Mouse (Mus musculus): Measurements from ENCODE around the gene Rgl3. TPM values are rescaled to one million over a fixed set of nuclear protein-coding genes. Genes with fewer than 3 reads are reported as not detected.

Rgl3 gene
- polyA plus RNA-seq, 1 experiment, result 24.8 TPM

DNA sequence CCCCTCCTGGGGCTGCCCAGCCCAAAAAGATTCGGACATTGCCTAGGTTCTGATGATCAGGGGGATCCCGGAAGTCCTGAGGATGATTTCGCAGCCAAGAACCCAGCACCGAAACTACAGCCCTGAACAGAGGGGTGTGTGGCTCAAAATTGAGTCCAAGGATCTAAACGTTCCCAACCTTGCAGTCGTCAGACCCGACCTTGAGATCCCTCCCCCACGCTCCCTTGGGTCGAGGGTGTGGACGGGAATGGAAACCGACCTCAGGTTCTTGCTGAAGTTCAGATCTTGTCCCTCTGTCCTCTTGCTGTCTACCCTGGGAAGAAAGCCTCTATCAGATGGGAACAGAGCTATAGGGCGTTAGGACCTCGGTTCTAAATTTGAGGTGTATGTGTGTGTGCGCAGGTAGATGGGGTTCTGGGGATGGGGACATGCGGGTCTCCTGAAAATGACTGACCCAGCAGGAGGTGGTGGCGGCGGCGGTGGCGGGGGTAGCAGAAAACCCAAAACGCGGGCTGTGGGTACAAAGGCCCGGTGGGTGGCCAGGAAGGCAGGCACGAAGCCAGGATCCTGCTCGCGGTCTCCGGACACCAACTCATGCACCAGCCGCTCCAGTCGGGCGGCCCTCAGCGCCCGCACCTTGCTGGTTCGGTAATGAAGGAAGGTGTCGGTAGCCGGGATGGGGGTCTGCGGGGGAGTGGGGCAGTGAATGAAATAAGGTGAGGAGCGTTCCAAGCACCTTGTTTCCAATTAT, 1.5 kb downstream of the Rgl3 start:
- no peak overlapping the region for H3K4me3 ChIP-seq (replicated peaks; ENCODE audit: extremely low read depth, low read depth, low read length)

DNA sequence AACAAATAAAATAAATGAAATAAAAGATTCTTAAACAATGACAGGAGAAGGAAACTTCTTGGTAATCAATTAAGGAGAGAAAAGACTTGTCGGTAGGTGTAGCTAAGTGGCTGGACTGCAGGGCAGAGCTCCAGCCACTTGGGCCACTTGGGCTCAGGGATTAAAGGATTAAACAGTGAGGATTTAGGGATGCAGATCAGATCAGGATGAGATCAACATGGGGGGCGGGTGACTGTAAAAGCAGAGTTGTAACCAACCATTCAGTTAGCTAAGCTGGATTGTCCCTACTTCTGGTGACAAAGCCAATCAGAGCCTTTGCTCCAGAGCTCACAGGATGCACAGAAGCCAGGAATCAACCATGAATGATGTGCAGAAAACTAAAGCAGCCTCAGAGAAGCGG, 5.3 kb downstream of the Rgl3 start:
- TF ChIP-seq CTCF (IDR thresholded peaks at IDR 0.05; ENCODE audit: insufficient read depth, low read length) (no peak), POLR2A (IDR thresholded peaks at IDR 0.05; ENCODE audit: borderline replicate concordance, extremely low read depth, low read depth, low read length) (no peak)
- WGBS, result 48% methylated on average over 3 of the region's 3 CpGs
- Histone ChIP-seq H3K4me1 (ENCODE audit: control insufficient read depth, insufficient read depth, low read length) (peaks cover 5% of the 10 kb centered on the region; the same call in 1 of the 2 replicates), H3K4me3 (replicated peaks; ENCODE audit: extremely low read depth, low read depth, low read length) (no peak overlapping the region)
- no peak for DNase-seq

More for the DNA sequence above, 1.5 kb downstream of the Rgl3 start:
- no peak for DNase-seq
- 33% methylated on average over 36 of the region's 36 CpGs for WGBS
- TF ChIP-seq POLR2A (IDR thresholded peaks at IDR 0.05; ENCODE audit: borderline replicate concordance, extremely low read depth, low read depth, low read length) (no peak), CTCF (IDR thresholded peaks at IDR 0.05; ENCODE audit: insufficient read depth, low read length) (no peak)
- peaks cover 5% of the 10 kb centered on the region; the same call in 1 of the 2 replicates for H3K4me1 ChIP-seq (ENCODE audit: control insufficient read depth, insufficient read depth, low read length)

DNA sequence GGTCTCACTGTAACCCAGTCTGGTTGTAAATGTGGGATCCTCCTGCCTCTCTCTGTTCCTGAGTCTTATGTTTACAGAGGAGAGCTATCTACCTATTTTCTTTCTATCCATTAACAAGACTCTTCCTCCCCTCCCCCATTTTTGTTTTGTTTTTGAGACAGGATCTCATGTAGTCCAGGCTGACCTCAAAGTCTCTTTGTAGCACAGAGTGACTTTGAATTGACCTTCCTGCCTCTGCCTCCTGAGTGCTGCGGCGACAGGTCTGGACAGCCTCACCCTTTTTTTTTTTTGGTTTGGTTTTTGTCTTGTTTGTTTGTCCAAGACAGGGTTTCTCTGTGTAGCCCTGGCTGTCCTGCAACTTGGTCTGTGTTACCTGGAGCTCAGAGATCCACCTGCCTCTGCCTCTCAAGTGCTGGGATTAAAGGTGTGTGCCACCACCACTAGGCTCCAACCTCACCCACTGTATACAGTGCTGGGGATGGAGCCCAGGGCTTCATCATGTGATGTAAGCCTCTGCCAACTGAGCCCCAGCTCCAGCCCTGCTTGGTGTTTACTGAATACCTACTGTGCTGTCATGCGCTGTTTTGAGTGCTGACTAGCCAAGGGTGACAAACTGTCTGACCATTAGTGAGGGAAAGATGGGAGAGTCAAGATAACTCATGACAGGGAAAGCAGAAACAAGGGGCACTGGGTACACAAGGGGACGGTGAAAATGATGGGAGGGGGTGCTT, 10.7 kb downstream of the Rgl3 start:
- 82% methylated on average over 4 of the region's 4 CpGs for WGBS
- Histone ChIP-seq H3K4me1 (ENCODE audit: control insufficient read depth, insufficient read depth, low read length) (no peaks in the 10 kb centered on the region), H3K4me3 (replicated peaks; ENCODE audit: extremely low read depth, low read depth, low read length) (no peak overlapping the region)
- TF ChIP-seq CTCF (IDR thresholded peaks at IDR 0.05; ENCODE audit: insufficient read depth, low read length), result no peak
- no peak for DNase-seq

- 39% methylated on average over 2 of the region's 2 CpGs for WGBS
- DNase-seq, result peak; percentile 56
Observed at GRCm38 (mm10) chr9:21977972-21978371, 11.3 kb downstream of the Rgl3 start.

GRCm38 (mm10) chr9:21977331-21977730, 11.9 kb downstream of the Rgl3 start:
- WGBS, result 65% methylated on average over 5 of the region's 5 CpGs
- no peak for DNase-seq
- TF ChIP-seq POLR2A (IDR thresholded peaks at IDR 0.05; ENCODE audit: borderline replicate concordance, extremely low read depth, low read depth, low read length) (no peak), CTCF (IDR thresholded peaks at IDR 0.05; ENCODE audit: insufficient read depth, low read length) (no peak)
- H3K4me3 ChIP-seq (replicated peaks; ENCODE audit: extremely low read depth, low read depth, low read length), result no peak overlapping the region
- H3K4me1 ChIP-seq (ENCODE audit: control insufficient read depth, insufficient read depth, low read length), result no peaks in the 10 kb centered on the region

More at GRCm38 (mm10) chr9:21977972-21978371, 11.3 kb downstream of the Rgl3 start:
- Histone ChIP-seq H3K4me3 (replicated peaks; ENCODE audit: extremely low read depth, low read depth, low read length) (no peak overlapping the region), H3K4me1 (ENCODE audit: control insufficient read depth, insufficient read depth, low read length) (no peaks in the 10 kb centered on the region)
- TF ChIP-seq POLR2A (IDR thresholded peaks at IDR 0.05; ENCODE audit: borderline replicate concordance, extremely low read depth, low read depth, low read length) (no peak), CTCF (IDR thresholded peaks at IDR 0.05; ENCODE audit: insufficient read depth, low read length) (peak; percentile 64)

DNA sequence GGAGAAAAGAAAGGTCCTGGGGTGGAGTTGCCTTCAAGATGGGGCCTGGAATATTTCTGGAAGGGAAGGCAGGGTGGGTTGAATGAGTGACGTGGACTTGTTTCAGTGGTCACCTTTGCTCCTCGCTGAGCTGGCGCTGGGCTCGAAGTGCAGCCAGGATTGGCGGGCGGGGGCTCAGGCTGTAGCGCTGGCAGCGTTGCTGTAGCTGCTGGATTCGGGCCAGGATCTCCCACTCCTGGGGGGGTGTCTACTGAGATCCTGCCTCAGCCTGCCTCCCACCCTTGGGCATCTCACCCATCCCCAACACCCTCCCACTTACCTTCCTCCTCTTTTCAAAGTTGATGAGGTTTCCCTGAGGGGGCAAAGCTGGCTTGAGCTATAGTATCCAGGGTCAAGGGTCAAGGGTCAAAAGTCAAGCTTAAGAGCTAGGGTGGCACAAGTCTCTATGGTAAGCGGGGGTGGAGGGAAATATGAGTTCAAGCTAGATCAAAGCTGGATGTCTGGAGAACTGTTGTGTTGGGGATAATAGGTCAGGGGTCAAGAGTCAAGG, 12.5 kb downstream of the Rgl3 start:
- DNase-seq, result no peak
- H3K4me1 ChIP-seq (ENCODE audit: control insufficient read depth, insufficient read depth, low read length), result no peaks in the 10 kb centered on the region
- TF ChIP-seq POLR2A (IDR thresholded peaks at IDR 0.05; ENCODE audit: borderline replicate concordance, extremely low read depth, low read depth, low read length) (no peak), CTCF (IDR thresholded peaks at IDR 0.05; ENCODE audit: insufficient read depth, low read length) (no peak)
- no peak overlapping the region for H3K4me3 ChIP-seq (replicated peaks; ENCODE audit: extremely low read depth, low read depth, low read length)
- WGBS, result 83% methylated on average over 10 of the region's 10 CpGs

DNA sequence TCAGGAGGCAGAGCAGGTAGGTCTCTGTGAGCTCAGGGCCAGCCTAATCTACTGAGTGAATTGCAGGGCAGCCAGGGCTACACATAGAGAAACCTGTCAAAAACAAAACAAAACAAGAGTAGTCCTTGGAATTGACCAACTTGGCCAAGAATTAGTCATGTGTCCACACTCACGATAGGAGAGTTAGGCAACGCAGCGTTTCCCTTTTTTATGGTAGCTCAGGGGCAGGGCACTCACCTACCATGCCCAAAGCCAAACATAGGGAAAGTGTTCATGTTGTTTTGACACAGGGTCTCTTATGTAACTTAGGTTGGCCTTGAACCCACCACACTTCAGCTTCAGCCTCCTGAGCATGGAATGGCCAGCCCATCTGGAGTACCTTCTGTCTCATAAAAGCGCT, 19.9 kb downstream of the Rgl3 start:
- DNase-seq, result no peak
- H3K4me3 ChIP-seq (replicated peaks; ENCODE audit: extremely low read depth, low read depth, low read length), result no peak overlapping the region
- 75% methylated on average over 4 of the region's 4 CpGs for WGBS
- H3K4me1 ChIP-seq (ENCODE audit: control insufficient read depth, insufficient read depth, low read length), result no peaks in the 10 kb centered on the region
- no peak for TF ChIP-seq POLR2A (IDR thresholded peaks at IDR 0.05; ENCODE audit: borderline replicate concordance, extremely low read depth, low read depth, low read length)
- TF ChIP-seq CTCF (IDR thresholded peaks at IDR 0.05; ENCODE audit: insufficient read depth, low read length), result no peak

- no peak overlapping the region for H3K4me3 ChIP-seq (replicated peaks; ENCODE audit: extremely low read depth, low read depth, low read length)
- TF ChIP-seq CTCF (IDR thresholded peaks at IDR 0.05; ENCODE audit: insufficient read depth, low read length), result no peak
- TF ChIP-seq POLR2A (IDR thresholded peaks at IDR 0.05; ENCODE audit: borderline replicate concordance, extremely low read depth, low read depth, low read length), result no peak
- WGBS, result 41% methylated on average over 6 of the region's 6 CpGs
- no peak for DNase-seq
- no peaks in the 10 kb centered on the region for H3K4me1 ChIP-seq (ENCODE audit: control insufficient read depth, insufficient read depth, low read length)
Observed at GRCm38 (mm10) chr9:21968883-21969282, 20.4 kb downstream of the Rgl3 start.

- TF ChIP-seq CTCF (IDR thresholded peaks at IDR 0.05; ENCODE audit: insufficient read depth, low read length) (no peak), POLR2A (IDR thresholded peaks at IDR 0.05; ENCODE audit: borderline replicate concordance, extremely low read depth, low read depth, low read length) (no peak)
- WGBS, result 21% methylated on average over 8 of the region's 8 CpGs
- no peak for DNase-seq
- H3K4me1 ChIP-seq (ENCODE audit: control insufficient read depth, insufficient read depth, low read length), result peaks cover 22% of the 10 kb centered on the region
- peak within 1 kb of the TSS; percentile 25 for H3K4me3 ChIP-seq (replicated peaks; ENCODE audit: extremely low read depth, low read depth, low read length)
Observed at GRCm38 (mm10) chr9:21963417-21963816, 25.8 kb downstream of the Rgl3 start, which contains the start of gene Epor. TSS of gene Epor (minus strand) at chr9:21963506.

All from lung, adult 2 months (tissue).